Mouse (Mus musculus) G1E (cell line): ENCODE results near the gene Tfap2b. TPM values are rescaled to one million over a fixed set of nuclear protein-coding genes. Genes with fewer than 3 reads are reported as not detected.

Experiments
- ATAC-seq: 2 replicates; pipeline ENCODE4 v1.8.0; 2016; ENCODE audit warnings: mild to moderate bottlenecking; ENCODE audit not compliant: insufficient number of reproducible peaks, poor library complexity, low FRiP score, severe bottlenecking; ENCODE audit errors: extremely low read depth
- DNase-seq: peaks from one replicate; pipeline ENCODE4 v3.0.0; 2012; ENCODE audit warnings: low spot score
- H3K27me3 ChIP-seq: 2 replicates; pipeline ENCODE4 v1.6.1; 2012; ENCODE audit warnings: mild to moderate bottlenecking, low read length, inconsistent platforms; ENCODE audit not compliant: insufficient read depth
- H3K36me3 ChIP-seq: replicated peaks from 2 replicates; pipeline ENCODE3; 2012; ENCODE audit warnings: mild to moderate bottlenecking, inconsistent platforms
- H3K4me1 ChIP-seq: 2 replicates; pipeline ENCODE4 v1.6.1; 2012; ENCODE audit warnings: low read depth, low read length, inconsistent platforms, mixed read lengths; ENCODE audit not compliant: insufficient read depth
- H3K4me3 ChIP-seq: 2 replicates; pipeline ENCODE4 v1.5.1; 2012; ENCODE audit warnings: low read depth, mild to moderate bottlenecking, inconsistent platforms, low read length, moderate library complexity, mixed read lengths
- H3K9me3 ChIP-seq: replicated peaks from 2 replicates; pipeline ENCODE4 v1.6.1; 2012; ENCODE audit warnings: inconsistent platforms
- CTCF ChIP-seq: IDR thresholded peaks from 2 replicates; pipeline ENCODE4 v1.5.1; 2012; ENCODE audit warnings: low read depth, low read length, inconsistent platforms, mixed read lengths
- GATA1 ChIP-seq: IDR thresholded peaks from 2 replicates; pipeline ENCODE4 v1.6.1; 2012; ENCODE audit warnings: borderline replicate concordance, low read length, inconsistent platforms, mixed read lengths
- GATA2 ChIP-seq: IDR thresholded peaks from 2 replicates; pipeline ENCODE4 v1.6.1; 2012; ENCODE audit warnings: low read depth, low read length, inconsistent platforms, borderline replicate concordance
- POLR2AphosphoS5 ChIP-seq: IDR thresholded peaks from 2 replicates; pipeline ENCODE4 v1.6.1; 2012; ENCODE audit warnings: low read depth, low read length, inconsistent platforms; ENCODE audit not compliant: insufficient replicate concordance
- TAL1 ChIP-seq: conservative IDR thresholded peaks from 2 replicates; pipeline ENCODE4 v1.6.1; 2012; ENCODE audit warnings: low read depth, low read length, inconsistent platforms, mixed read lengths
- polyA plus RNA-seq: library from polyadenylated mRNA; stranded (reverse); fragments of >175 nt; gene quantifications from 2 replicates; pipeline ENCODE4 v1.2.3, GENCODE M21; 2012
- total RNA-seq, 2 experiments: library from RNA; stranded (forward) in 1 of 2; stranded (reverse) in 1 of 2; fragments of 200-1000 nt in 1 of 2; fragments of >200 nt in 1 of 2; fragmentation: Nextera tagmentation in 1 of 2; gene quantifications; 2 replicates each; pipeline ENCODE4 v1.2.3; 2014 to 2017

Gene Tfap2b
- total and polyA plus RNA-seq, 3 experiments, result 0.05 TPM; not detected in 2

GRCm38 (mm10) chr1:19251286-19251685, 42.6 kb downstream of the Tfap2b start:
- no peaks in the 10 kb centered on the region for H3K27me3 ChIP-seq
- no peaks in the 10 kb centered on the region for H3K36me3 ChIP-seq
- TF ChIP-seq TAL1 (no peak), CTCF (no peak), POLR2AphosphoS5 (no peak), GATA2 (no peak), GATA1 (no peak)
- H3K4me1 ChIP-seq, result no peaks in the 10 kb centered on the region
- no peak for ATAC-seq
- no peaks in the 10 kb centered on the region for H3K9me3 ChIP-seq
- no peak overlapping the region for H3K4me3 ChIP-seq
- no peak for DNase-seq

DNA sequence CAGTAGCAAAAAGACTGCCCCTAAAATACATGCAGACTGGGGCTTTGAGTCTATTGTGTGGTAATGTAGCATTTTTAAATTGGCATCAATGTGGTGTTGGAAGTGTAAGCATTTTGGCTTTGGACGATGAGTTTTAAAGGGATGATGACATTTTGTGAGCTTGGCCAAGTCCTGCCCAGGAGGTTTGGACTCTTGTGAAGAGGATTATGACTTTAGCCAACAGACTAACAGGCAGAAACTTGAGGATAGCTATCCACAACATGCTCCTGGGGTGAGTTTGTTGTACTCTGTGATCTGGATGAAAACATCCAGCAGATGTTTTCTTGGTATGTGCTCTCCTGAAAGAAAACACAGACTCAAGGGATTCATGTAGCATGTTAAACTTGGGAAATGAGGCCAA, 60.9 kb downstream of the Tfap2b start:
- Histone ChIP-seq H3K27me3 (no peaks in the 10 kb centered on the region), H3K36me3 (no peaks in the 10 kb centered on the region), H3K9me3 (peaks cover 6% of the 10 kb centered on the region), H3K4me3 (no peak overlapping the region), H3K4me1 (no peaks in the 10 kb centered on the region)
- ATAC-seq, result no peak
- DNase-seq, result no peak
- no peak for TF ChIP-seq GATA1
- no peak for TF ChIP-seq TAL1
- TF ChIP-seq GATA2, result no peak
- TF ChIP-seq CTCF, result no peak
- TF ChIP-seq POLR2AphosphoS5, result no peak

Other genes starting within 250 kb of the Tfap2b start
- gene Tfap2d, start 105.9 kb upstream of the Tfap2b start, total RNA-seq (2014; fragmentation: Nextera tagmentation), result 2.2 TPM in 1 of 2 replicates, not detected in the other
- 0.06 TPM in 1 of 2 replicates, not detected in the other for gene Tfap2d, start 105.9 kb upstream of the Tfap2b start, total RNA-seq (2017)
- not detected in 2 replicates for gene Tfap2d, start 105.9 kb upstream of the Tfap2b start, polyA plus RNA-seq